Mouse (Mus musculus) limb, embryonic 15.5 days (tissue): ENCODE data around the gene Capn3. TPM values are rescaled to one million over a fixed set of nuclear protein-coding genes. Genes with fewer than 3 reads are reported as not detected.

Experiments
- ATAC-seq: fragments of 200-750 bp; cut with Nextera tagmentation; 2 replicates; pipeline ENCODE4 v1.8.0; 2017; ENCODE audit warnings: low read depth, moderate TSS enrichment; ENCODE audit not compliant: insufficient number of reproducible peaks, low FRiP score, low TSS enrichment
- H3K27ac ChIP-seq: fragments of 300-500 bp; sonication (generic); 2 replicates; pipeline ENCODE4 v1.5.1; 2015; ENCODE audit warnings: moderate library complexity, mild to moderate bottlenecking, inconsistent platforms
- H3K27me3 ChIP-seq: fragments of 300-500 bp; sonication (generic); 2 replicates; pipeline ENCODE4 v1.6.1; 2015; ENCODE audit warnings: inconsistent platforms
- H3K36me3 ChIP-seq: fragments of 300-500 bp; sonication (generic); 2 replicates; pipeline ENCODE4 v1.6.1; 2015; ENCODE audit warnings: inconsistent platforms
- H3K4me1 ChIP-seq: fragments of 300-500 bp; sonication (generic); 2 replicates; pipeline ENCODE4 v1.6.1; 2015; ENCODE audit warnings: inconsistent platforms
- H3K4me2 ChIP-seq: fragments of 300-500 bp; sonication (generic); 2 replicates; pipeline ENCODE4 v1.6.1; 2015; ENCODE audit warnings: mild to moderate bottlenecking, inconsistent platforms
- H3K4me3 ChIP-seq: fragments of 300-500 bp; sonication (generic); 2 replicates; pipeline ENCODE4 v1.5.1; 2015; ENCODE audit warnings: mild to moderate bottlenecking, inconsistent platforms
- H3K9ac ChIP-seq: fragments of 300-500 bp; sonication (generic); 2 replicates; pipeline ENCODE4 v1.6.1; 2015; ENCODE audit warnings: inconsistent platforms
- H3K9me3 ChIP-seq: fragments of 300-500 bp; sonication (generic); 2 replicates; pipeline ENCODE4 v1.6.1; 2016; ENCODE audit warnings: inconsistent platforms
- WGBS: fragments of 180-500 bp; shearing (Covaris S2); methylation state at CpG from one replicate; pipeline ENCODE4 v1.1.7; 2015; 5-methylcytosine and 5-hydroxymethylcytosine counted together
- polyA plus RNA-seq: library from polyadenylated mRNA; unstranded; fragments of >200 nt; fragmentation: Nextera tagmentation; extraction: Ambion mirVana; gene quantifications from 2 replicates; pipeline ENCODE4 v1.2.1, GENCODE M21; 2015

Gene Capn3
- 1.5 and 4.7 TPM in 2 replicates for polyA plus RNA-seq

DNA sequence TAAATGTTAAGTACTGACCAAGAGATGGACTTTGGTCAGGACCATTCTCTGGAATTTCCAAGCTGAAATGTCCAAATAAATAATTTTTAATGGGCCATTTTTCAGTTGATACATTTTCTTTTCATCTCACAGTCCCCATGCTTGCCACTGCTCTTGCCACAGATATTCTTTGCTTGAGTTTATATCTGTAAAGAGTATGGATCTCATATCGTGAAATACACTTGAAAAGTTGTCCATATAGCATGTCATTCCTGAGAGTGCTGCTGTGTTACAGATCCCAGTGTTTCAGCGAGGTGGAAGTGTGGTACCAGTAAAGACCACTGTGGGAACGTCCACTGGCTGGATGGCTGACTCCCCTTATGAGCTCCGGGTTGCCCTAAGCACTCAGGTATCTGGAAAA is at the start of gene Capn3:
Capn3 (plus strand) TSS at position 301 of the 400 bp plus-strand sequence.
- Histone ChIP-seq H3K4me3 (no peak within 1 kb of the TSS), H3K36me3 (no peaks in the 10 kb centered on the region), H3K27ac (no peak within 1 kb of the TSS), H3K9ac (no peak within 1 kb of the TSS), H3K27me3 (no peaks in the 10 kb centered on the region), H3K4me2 (no peak within 1 kb of the TSS), H3K4me1 (no peaks in the 10 kb centered on the region), H3K9me3 (no peaks in the 10 kb centered on the region)
- no peak for ATAC-seq
- WGBS: 71% methylated on average over 4 of the region's 4 CpGs

GRCm38 (mm10) chr2:120411096-120411628 is 44.7 kb upstream of the Capn3 start:
- Histone ChIP-seq H3K4me3 (no peak overlapping the region), H3K27ac (no peak overlapping the region), H3K36me3 (peaks cover 3% of the 10 kb centered on the region; the same call in 1 of the 2 replicates), H3K27me3 (no peaks in the 10 kb centered on the region), H3K4me1 (no peaks in the 10 kb centered on the region), H3K4me2 (no peak overlapping the region), H3K9me3 (no peaks in the 10 kb centered on the region), H3K9ac (no peak overlapping the region)
- no peak for ATAC-seq
- 93% methylated on average over 3 of the region's 3 CpGs for WGBS

- no peak overlapping the region for H3K27ac ChIP-seq
- H3K9ac ChIP-seq: no peak overlapping the region
- H3K36me3 ChIP-seq: peaks cover 3% of the 10 kb centered on the region; the same call in 1 of the 2 replicates
- no peaks in the 10 kb centered on the region for H3K27me3 ChIP-seq
- H3K4me2 ChIP-seq: no peak overlapping the region
- H3K4me3 ChIP-seq: no peak overlapping the region
- H3K9me3 ChIP-seq: no peaks in the 10 kb centered on the region
- ATAC-seq: no peak
- H3K4me1 ChIP-seq: no peaks in the 10 kb centered on the region
These were observed 41.7 kb upstream of the Capn3 start for GRCm38 (mm10) chr2:120414113-120414512.

DNA sequence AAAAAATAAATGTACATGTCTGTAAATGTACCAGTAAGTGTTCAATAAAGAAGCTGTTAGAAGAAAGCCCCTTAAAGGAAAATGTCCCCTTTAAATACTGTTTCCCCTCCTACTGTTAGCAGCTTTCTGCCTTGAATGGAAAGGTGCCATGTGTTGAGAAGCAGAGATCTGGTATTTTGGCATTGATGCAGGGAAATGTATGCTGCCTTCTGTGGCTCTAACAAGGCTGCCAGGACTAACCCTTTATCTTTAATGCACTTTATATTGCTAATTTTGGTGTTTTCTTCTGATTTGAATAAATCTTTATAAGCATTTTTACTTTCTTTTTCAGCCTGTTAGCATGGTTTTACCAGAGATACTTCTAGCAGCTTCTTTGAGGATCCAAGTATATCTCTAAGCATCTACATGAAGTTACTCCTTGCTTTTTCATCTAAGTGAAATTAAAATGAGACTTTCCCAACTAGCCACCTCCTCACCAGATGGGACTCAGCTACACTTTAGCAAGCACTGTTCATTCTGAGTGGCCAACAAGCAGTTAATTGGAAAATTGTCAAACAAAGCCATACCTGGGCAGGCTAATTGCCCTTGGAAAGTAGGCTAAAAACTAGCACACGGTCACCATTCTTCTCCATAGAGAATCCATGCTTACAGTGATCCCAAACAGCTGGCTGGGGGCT is 40.9 kb upstream of the Capn3 start:
- Histone ChIP-seq H3K36me3 (peaks cover 3% of the 10 kb centered on the region; the same call in 1 of the 2 replicates), H3K4me2 (no peak overlapping the region), H3K27ac (no peak overlapping the region), H3K4me3 (no peak overlapping the region), H3K27me3 (no peaks in the 10 kb centered on the region), H3K9ac (no peak overlapping the region), H3K4me1 (no peaks in the 10 kb centered on the region), H3K9me3 (no peaks in the 10 kb centered on the region)
- 47% methylated on average over 1 of the region's 1 CpGs for WGBS
- ATAC-seq: no peak

- Histone ChIP-seq H3K4me2 (no peak overlapping the region), H3K9me3 (no peaks in the 10 kb centered on the region), H3K4me3 (no peak overlapping the region), H3K27ac (no peak overlapping the region), H3K4me1 (no peaks in the 10 kb centered on the region), H3K9ac (no peak overlapping the region), H3K36me3 (no peaks in the 10 kb centered on the region), H3K27me3 (no peaks in the 10 kb centered on the region)
- 80% methylated on average over 5 of the region's 5 CpGs for whole genome bisulfite sequencing
- ATAC-seq: no peak
These were observed 31.4 kb upstream of the Capn3 start for GRCm38 (mm10) chr2:120424386-120424785.

DNA sequence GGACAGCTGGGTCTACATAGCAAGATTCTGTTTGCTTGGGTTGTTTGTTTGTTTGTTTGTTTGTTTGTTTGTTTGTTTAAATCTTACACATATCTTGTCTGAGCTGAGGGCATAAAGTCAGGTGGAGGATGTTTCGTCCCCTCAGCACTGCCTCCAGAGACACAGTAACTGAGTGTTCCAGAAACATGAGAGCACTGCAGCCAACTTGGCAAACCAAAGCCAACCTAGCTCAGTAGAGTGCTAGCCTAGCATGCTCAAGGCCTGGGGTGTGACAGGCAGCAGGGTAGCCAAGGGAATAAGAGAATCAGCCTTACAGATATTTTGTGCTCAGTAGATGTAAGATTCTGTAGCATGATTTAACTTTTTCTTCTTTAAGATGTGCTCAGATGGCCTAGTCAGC is 11.3 kb upstream of the Capn3 start:
- no peak for ATAC-seq
- H3K27me3 ChIP-seq: no peaks in the 10 kb centered on the region
- WGBS: 86% methylated on average over 1 of the region's 1 CpGs
- no peak overlapping the region for H3K9ac ChIP-seq
- H3K4me3 ChIP-seq: no peak overlapping the region
- H3K27ac ChIP-seq: no peak overlapping the region
- H3K4me2 ChIP-seq: no peak overlapping the region
- no peaks in the 10 kb centered on the region for H3K36me3 ChIP-seq
- H3K4me1 ChIP-seq: no peaks in the 10 kb centered on the region
- H3K9me3 ChIP-seq: no peaks in the 10 kb centered on the region

GRCm38 (mm10) chr2:120446373-120446772 is 9.4 kb upstream of the Capn3 start:
- Histone ChIP-seq H3K4me1 (no peaks in the 10 kb centered on the region), H3K36me3 (no peaks in the 10 kb centered on the region), H3K27ac (no peak overlapping the region), H3K4me3 (no peak overlapping the region), H3K4me2 (no peak overlapping the region), H3K27me3 (no peaks in the 10 kb centered on the region), H3K9me3 (no peaks in the 10 kb centered on the region), H3K9ac (no peak overlapping the region)
- WGBS: 75% methylated on average over 10 of the region's 10 CpGs
- no peak for ATAC-seq

DNA sequence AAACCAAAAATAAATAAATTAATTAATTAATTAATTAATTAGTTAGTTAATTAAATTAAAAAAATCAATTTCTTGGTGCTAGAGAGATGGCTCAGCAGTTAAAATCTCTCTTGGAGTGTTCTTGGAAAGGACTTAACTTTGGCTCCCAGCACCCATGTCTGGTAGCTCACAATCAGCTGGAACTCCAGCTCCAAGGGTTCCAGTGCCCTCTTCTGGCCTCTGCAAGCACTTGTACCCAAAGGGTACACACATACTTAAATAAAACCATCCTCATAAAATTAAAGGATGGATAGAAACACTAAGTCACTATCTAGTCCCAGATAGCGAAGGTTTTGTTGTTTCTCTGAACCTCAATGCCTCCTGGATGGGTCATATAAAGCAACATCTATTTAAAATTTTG is 8.5 kb upstream of the Capn3 start:
- Histone ChIP-seq H3K36me3 (no peaks in the 10 kb centered on the region), H3K9me3 (no peaks in the 10 kb centered on the region), H3K27ac (no peak overlapping the region), H3K4me3 (no peak overlapping the region), H3K9ac (no peak overlapping the region), H3K27me3 (no peaks in the 10 kb centered on the region), H3K4me1 (no peaks in the 10 kb centered on the region), H3K4me2 (no peak overlapping the region)
- 92% methylated on average over 1 of the region's 1 CpGs for WGBS
- no peak for ATAC-seq

DNA sequence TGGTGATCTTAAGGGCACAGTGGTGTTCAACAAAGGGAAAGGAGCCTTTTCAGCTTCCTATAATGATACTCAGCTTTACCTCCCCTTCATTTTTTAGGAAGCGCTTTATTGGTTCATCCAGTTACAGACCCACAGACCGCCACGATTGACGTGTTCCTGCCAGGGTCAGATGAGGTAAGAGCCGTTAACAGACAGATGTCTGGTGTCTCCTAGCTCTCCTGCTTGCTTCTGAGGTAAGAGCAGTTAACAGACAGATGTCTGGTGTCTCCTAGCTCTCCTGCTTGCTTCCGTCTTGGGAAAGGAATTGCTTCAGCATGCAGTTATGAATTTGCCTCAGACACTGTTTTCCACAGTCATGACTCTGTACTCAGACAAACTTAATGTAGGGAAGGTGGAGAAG is 5.1 kb upstream of the Capn3 start:
- ATAC-seq: no peak
- WGBS: 55% methylated on average over 6 of the region's 6 CpGs
- Histone ChIP-seq H3K36me3 (no peaks in the 10 kb centered on the region), H3K9ac (no peak overlapping the region), H3K27me3 (no peaks in the 10 kb centered on the region), H3K4me1 (no peaks in the 10 kb centered on the region), H3K9me3 (no peaks in the 10 kb centered on the region), H3K4me3 (no peak overlapping the region), H3K4me2 (no peak overlapping the region), H3K27ac (no peak overlapping the region)

- H3K9ac ChIP-seq: no peak overlapping the region
- no peaks in the 10 kb centered on the region for H3K27me3 ChIP-seq
- H3K4me2 ChIP-seq: no peak overlapping the region
- no peaks in the 10 kb centered on the region for H3K4me1 ChIP-seq
- WGBS: 77% methylated on average over 4 of the region's 4 CpGs
- no peaks in the 10 kb centered on the region for H3K9me3 ChIP-seq
- no peaks in the 10 kb centered on the region for H3K36me3 ChIP-seq
- H3K4me3 ChIP-seq: no peak overlapping the region
- ATAC-seq: no peak
- H3K27ac ChIP-seq: no peak overlapping the region
These were observed 3.2 kb upstream of the Capn3 start for GRCm38 (mm10) chr2:120452600-120452999.

DNA sequence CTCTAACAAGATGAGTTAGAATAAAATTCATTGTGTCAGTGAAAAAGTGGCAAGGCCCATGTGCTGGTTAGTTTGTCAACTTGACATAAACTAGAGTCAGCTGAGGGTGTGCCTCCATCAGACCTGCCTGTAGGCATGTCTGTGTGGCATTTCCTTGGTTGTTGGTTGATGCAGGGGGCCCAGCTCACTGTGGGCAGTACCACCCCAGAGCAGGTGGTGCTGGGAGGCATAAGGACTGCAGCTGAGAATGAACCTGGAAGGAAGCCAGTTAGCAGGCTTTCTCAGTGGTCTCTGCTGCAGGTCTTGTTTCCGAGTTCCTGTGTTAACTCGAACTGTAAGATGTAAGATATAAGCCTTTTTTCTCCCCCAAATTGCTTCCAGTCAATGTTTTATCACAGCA is 832 bp upstream of the Capn3 start:
- ATAC-seq: no peak
- no peaks in the 10 kb centered on the region for H3K9me3 ChIP-seq

DNA sequence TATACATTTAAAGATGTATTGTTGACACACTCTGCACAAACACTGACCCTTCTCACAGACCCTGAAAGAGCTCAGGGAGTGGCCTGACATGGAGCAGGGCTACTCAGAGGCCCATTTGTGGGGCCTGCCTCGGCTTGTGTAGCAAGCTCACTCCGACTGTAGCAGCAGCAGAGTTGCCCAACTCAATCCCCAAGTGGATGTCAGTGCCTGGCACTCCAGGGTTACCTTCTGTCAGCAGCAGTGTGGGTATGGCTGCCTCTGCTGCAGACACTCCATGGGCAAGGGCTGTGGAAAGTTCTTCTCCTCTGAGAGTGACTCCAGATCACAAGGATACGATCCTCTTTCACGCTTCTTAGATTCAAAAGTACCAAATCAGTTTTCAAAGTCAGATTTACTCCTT is 4.4 kb downstream of the Capn3 start:
- no peak overlapping the region for H3K4me2 ChIP-seq
- H3K27ac ChIP-seq: no peak overlapping the region
- no peaks in the 10 kb centered on the region for H3K9me3 ChIP-seq
- H3K36me3 ChIP-seq: no peaks in the 10 kb centered on the region
- no peak overlapping the region for H3K9ac ChIP-seq
- no peaks in the 10 kb centered on the region for H3K27me3 ChIP-seq
- no peaks in the 10 kb centered on the region for H3K4me1 ChIP-seq
- WGBS: 84% methylated on average over 4 of the region's 4 CpGs
- no peak overlapping the region for H3K4me3 ChIP-seq
- no peak for ATAC-seq

More for the DNA sequence above, 832 bp upstream of the Capn3 start:
- Histone ChIP-seq H3K9ac (no peak overlapping the region), H3K36me3 (no peaks in the 10 kb centered on the region), H3K4me3 (no peak overlapping the region), H3K4me2 (no peak overlapping the region), H3K27ac (no peak overlapping the region), H3K4me1 (no peaks in the 10 kb centered on the region), H3K27me3 (no peaks in the 10 kb centered on the region)
- 49% methylated on average over 2 of the region's 2 CpGs for WGBS

DNA sequence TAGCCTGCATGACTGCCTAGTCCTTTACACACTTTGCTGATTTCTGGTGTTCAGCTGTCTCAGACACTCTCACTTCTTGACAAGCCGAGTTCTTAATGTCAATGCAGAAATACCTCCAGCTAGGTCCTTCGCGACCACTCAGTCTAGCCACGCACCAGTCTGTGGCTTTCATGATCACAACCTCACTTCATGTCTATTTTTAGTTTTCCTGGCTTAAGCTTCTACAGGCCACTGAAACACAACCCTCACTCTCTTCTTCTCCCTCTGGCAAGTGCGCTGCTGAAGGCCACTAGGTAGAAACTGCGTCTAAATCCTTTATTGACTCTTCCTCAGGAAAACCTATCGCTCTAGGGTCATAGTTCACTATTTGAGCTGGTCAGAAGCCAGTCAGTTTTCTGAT is 7.5 kb downstream of the Capn3 start:
- H3K27ac ChIP-seq: no peak overlapping the region
- no peak for ATAC-seq
- H3K4me3 ChIP-seq: no peak overlapping the region
- H3K4me1 ChIP-seq: no peaks in the 10 kb centered on the region
- H3K36me3 ChIP-seq: no peaks in the 10 kb centered on the region
- H3K9ac ChIP-seq: no peak overlapping the region
- no peaks in the 10 kb centered on the region for H3K9me3 ChIP-seq
- WGBS: 74% methylated on average over 7 of the region's 7 CpGs
- no peaks in the 10 kb centered on the region for H3K27me3 ChIP-seq
- H3K4me2 ChIP-seq: no peak overlapping the region
